Mouse (Mus musculus) midbrain, embryonic 16.5 days (tissue): Measurements from ENCODE around the gene Map3k21. TPM values are rescaled to one million over a fixed set of nuclear protein-coding genes. Genes with fewer than 3 reads are reported as not detected.

Source experiments
- ATAC-seq: fragments of 200-750 bp; cut with Nextera tagmentation; 2 replicates; pipeline ENCODE4 v1.8.0; 2017; ENCODE audit warnings: moderate TSS enrichment
- H3K27ac ChIP-seq: fragments of 300-500 bp; sonication (generic); 2 replicates; pipeline ENCODE4 v1.5.1; 2014; ENCODE audit warnings: mild to moderate bottlenecking, low read length, mixed read lengths
- H3K27me3 ChIP-seq: fragments of 300-500 bp; sonication (generic); 2 replicates; pipeline ENCODE4 v1.6.1; 2014; ENCODE audit warnings: low read depth, low read length, mixed read lengths; ENCODE audit not compliant: control insufficient read depth, insufficient read depth
- H3K36me3 ChIP-seq: fragments of 300-500 bp; sonication (generic); 2 replicates; pipeline ENCODE4 v1.6.1; 2014; ENCODE audit warnings: mild to moderate bottlenecking, low read length, moderate library complexity, mixed read lengths; ENCODE audit not compliant: control insufficient read depth, insufficient read depth
- H3K4me1 ChIP-seq: fragments of 300-500 bp; sonication (generic); 2 replicates; pipeline ENCODE4 v1.6.1; 2014; ENCODE audit warnings: mild to moderate bottlenecking, low read length, mixed read lengths; ENCODE audit not compliant: control insufficient read depth, insufficient read depth
- H3K4me2 ChIP-seq: fragments of 300-500 bp; sonication (generic); 2 replicates; pipeline ENCODE4 v1.6.1; 2014; ENCODE audit warnings: mild to moderate bottlenecking, low read length, mixed read lengths
- H3K4me3 ChIP-seq: fragments of 300-500 bp; sonication (generic); 2 replicates; pipeline ENCODE4 v1.5.1; 2014; ENCODE audit warnings: low read depth, mild to moderate bottlenecking, low read length, moderate library complexity, mixed read lengths
- H3K9ac ChIP-seq: fragments of 300-500 bp; sonication (generic); 2 replicates; pipeline ENCODE4 v1.6.1; 2014; ENCODE audit warnings: low read depth, low read length, mixed read lengths
- H3K9me3 ChIP-seq: fragments of 300-500 bp; sonication (generic); replicated peaks from 2 replicates; pipeline ENCODE4 v1.6.1; 2014; ENCODE audit warnings: mild to moderate bottlenecking, low read length, mixed read lengths; ENCODE audit not compliant: control insufficient read depth, poor library complexity, severe bottlenecking
- WGBS: fragments of 180-500 bp; shearing (Covaris S2); extraction: QIAGEN DNeasy Blood & Tissue Kit; methylation state at CpG from one replicate; pipeline ENCODE4 v1.1.7; 2014; 5-methylcytosine and 5-hydroxymethylcytosine counted together
- polyA plus RNA-seq: library from polyadenylated mRNA; unstranded; fragments of >200 nt; fragmentation: Nextera tagmentation; extraction: Ambion mirVana; gene quantifications from 2 replicates; pipeline ENCODE4 v1.2.1, GENCODE M21; 2015

The Map3k21 gene
- polyA plus RNA-seq, 1 experiment from 2014 or later = 0.99 TPM

DNA sequence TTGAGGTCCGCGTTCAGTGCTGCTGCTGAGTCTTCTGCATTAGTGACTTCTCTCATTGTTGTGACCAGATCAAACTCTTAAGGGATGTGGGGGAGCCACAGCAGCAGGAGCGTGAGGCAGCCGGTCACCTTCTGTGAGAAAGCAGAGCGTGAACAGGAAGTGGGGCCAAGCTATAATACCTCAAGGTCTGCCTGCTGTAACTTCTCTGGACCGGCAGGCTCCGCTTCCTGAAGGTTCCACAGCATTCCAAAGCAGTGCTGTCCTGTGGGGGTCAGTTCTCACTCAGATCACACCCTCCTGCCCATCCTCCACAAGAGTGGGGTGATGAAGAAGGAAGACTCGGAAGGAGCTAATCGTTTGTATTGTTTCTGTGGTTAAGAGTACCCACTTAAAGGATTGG is 10.5 kb downstream of the Map3k21 start:
- no peaks in the 10 kb centered on the region for H3K9me3 ChIP-seq
- H3K36me3 ChIP-seq = no peaks in the 10 kb centered on the region
- no peak overlapping the region for H3K4me3 ChIP-seq
- no peak overlapping the region for H3K27ac ChIP-seq
- no peak for ATAC-seq
- H3K4me2 ChIP-seq = no peak overlapping the region
- WGBS = 81% methylated on average over 9 of the region's 9 CpGs
- H3K9ac ChIP-seq = no peak overlapping the region
- H3K4me1 ChIP-seq = no peaks in the 10 kb centered on the region
- no peaks in the 10 kb centered on the region for H3K27me3 ChIP-seq

GRCm38 (mm10) chr8:125922333-125922732 is 12.1 kb downstream of the Map3k21 start:
- H3K9me3 ChIP-seq = no peaks in the 10 kb centered on the region
- H3K4me3 ChIP-seq = no peak overlapping the region
- H3K27ac ChIP-seq = no peak overlapping the region
- H3K4me2 ChIP-seq = no peak overlapping the region
- H3K27me3 ChIP-seq = no peaks in the 10 kb centered on the region
- no peaks in the 10 kb centered on the region for H3K36me3 ChIP-seq
- WGBS = 76% methylated on average over 3 of the region's 3 CpGs
- ATAC-seq = no peak
- no peaks in the 10 kb centered on the region for H3K4me1 ChIP-seq
- H3K9ac ChIP-seq = no peak overlapping the region

- H3K4me2 ChIP-seq = no peak overlapping the region
- no peak for ATAC-seq
- no peaks in the 10 kb centered on the region for H3K4me1 ChIP-seq
- H3K9me3 ChIP-seq = no peaks in the 10 kb centered on the region
- H3K27me3 ChIP-seq = no peaks in the 10 kb centered on the region
- H3K27ac ChIP-seq = no peak overlapping the region
- no peak overlapping the region for H3K4me3 ChIP-seq
- no peak overlapping the region for H3K9ac ChIP-seq
- 82% methylated on average over 4 of the region's 4 CpGs for WGBS
- H3K36me3 ChIP-seq = no peaks in the 10 kb centered on the region
Observed at GRCm38 (mm10) chr8:125926636-125927035, 16.4 kb downstream of the Map3k21 start.

DNA sequence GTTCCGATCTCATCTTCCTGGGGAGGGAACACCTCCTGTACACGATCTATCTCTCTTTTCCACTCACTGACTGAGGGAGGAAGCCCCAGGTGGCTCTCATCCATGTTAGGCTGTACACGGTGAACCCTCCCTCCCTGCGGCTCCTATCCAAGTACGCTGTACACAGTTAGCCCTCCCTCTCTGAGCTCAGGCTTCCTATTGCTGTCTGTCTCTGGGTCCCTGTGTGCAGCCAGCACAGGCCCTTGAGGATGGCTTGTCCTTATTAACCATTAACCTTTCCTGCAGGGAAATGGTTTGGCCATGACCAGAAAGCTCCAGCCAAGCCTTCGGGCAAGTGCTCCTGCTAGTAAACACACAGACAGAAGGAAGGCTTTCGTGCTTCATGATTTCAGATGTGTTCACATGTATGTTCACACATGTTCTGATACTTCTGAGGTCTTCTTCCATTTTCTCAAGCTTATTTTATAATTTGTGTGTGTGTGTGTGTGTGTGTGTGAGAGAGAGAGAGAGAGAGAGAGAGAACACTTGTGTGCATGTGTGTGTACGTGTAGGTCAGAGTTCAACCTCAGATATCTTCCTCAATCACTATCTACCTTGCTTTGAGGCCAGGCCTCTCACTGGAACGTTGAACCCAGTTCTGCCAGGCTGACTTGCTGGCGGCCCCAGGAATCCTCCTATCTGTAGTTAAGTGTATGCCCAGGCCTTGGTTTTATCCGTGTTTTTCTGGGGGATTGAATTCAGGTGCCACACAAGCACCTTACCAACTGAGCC is 20.2 kb downstream of the Map3k21 start:
- Histone ChIP-seq H3K36me3 (no peaks in the 10 kb centered on the region), H3K27ac (no peak overlapping the region), H3K4me2 (no peak overlapping the region), H3K4me3 (no peak overlapping the region), H3K9ac (no peak overlapping the region), H3K4me1 (no peaks in the 10 kb centered on the region), H3K27me3 (no peaks in the 10 kb centered on the region), H3K9me3 (no peaks in the 10 kb centered on the region)
- WGBS = 93% methylated on average over 11 of the region's 11 CpGs
- no peak for ATAC-seq

DNA sequence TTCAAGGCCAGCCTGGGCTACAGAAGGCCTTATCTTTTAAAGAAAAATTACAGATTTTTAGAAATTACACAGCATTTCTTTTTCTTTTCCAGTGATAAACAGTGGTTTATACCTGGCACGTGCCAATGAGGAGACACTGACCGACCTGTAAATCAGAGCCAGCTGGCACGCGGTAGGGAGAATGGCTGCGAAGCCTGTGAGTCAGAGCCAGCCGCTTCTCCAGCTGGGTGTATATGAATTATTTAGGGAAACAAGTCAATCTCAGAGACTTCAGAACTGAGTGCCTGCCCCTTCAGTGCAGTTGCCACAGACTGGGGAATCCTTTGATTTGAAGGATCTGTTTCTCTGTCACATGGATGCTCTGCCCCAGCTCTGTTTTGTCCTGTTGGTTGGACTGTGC is 21.6 kb downstream of the Map3k21 start:
- no peak overlapping the region for H3K4me2 ChIP-seq
- no peak overlapping the region for H3K27ac ChIP-seq
- H3K4me3 ChIP-seq = no peak overlapping the region
- H3K9me3 ChIP-seq = no peaks in the 10 kb centered on the region
- no peak for ATAC-seq
- H3K36me3 ChIP-seq = no peaks in the 10 kb centered on the region
- H3K9ac ChIP-seq = no peak overlapping the region
- H3K27me3 ChIP-seq = no peaks in the 10 kb centered on the region
- WGBS = 96% methylated on average over 6 of the region's 6 CpGs
- no peaks in the 10 kb centered on the region for H3K4me1 ChIP-seq

- Histone ChIP-seq H3K4me2 (no peak overlapping the region), H3K4me1 (no peaks in the 10 kb centered on the region), H3K9me3 (no peaks in the 10 kb centered on the region), H3K36me3 (no peaks in the 10 kb centered on the region), H3K27me3 (no peaks in the 10 kb centered on the region; the same call in 1 of the 2 replicates), H3K27ac (no peak overlapping the region), H3K9ac (no peak overlapping the region), H3K4me3 (no peak overlapping the region)
- ATAC-seq = no peak
- WGBS = 54% methylated on average over 9 of the region's 9 CpGs
Observed at GRCm38 (mm10) chr8:125935649-125936048, 25.4 kb downstream of the Map3k21 start.

- Histone ChIP-seq H3K27ac (no peak overlapping the region), H3K9ac (no peak overlapping the region), H3K4me3 (no peak overlapping the region), H3K36me3 (no peaks in the 10 kb centered on the region), H3K4me1 (no peaks in the 10 kb centered on the region), H3K27me3 (no peaks in the 10 kb centered on the region), H3K9me3 (no peaks in the 10 kb centered on the region), H3K4me2 (no peak overlapping the region)
- WGBS = 90% methylated on average over 4 of the region's 4 CpGs
- no peak for ATAC-seq
Observed at GRCm38 (mm10) chr8:125944511-125944910, 34.3 kb downstream of the Map3k21 start.

DNA sequence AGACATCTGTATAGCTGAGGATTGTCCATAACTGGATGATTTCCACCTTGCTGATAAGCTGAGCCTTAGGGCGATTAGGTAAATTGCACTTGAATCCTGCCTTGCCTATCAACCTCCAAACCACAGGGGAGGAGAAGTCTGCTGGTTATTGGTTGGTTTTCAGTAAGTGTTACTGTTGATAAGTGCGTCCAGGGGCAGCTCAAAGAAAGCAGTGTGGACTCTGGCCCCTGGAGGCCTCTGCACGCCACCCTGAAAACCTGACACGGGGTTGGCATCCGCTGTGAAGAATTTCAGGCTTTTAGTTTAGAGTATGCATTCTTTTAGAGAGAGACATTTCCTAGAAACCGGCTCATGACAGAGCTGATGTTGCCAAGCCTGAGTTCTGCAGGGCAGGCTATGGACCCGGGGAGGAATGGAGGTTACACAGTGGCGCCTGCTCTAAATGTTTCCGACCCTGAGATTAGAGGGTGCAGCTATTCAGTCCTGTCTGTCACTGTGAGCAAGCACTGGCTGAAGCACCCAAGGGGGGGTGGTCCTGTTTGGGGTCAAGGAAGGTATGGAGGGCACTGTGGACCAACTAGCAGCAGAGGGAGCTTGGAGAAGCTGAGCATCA is 38.6 kb downstream of the Map3k21 start:
- WGBS = 84% methylated on average over 9 of the region's 9 CpGs

More for the DNA sequence above, 38.6 kb downstream of the Map3k21 start:
- H3K9me3 ChIP-seq = no peaks in the 10 kb centered on the region
- ATAC-seq = no peak
- H3K27ac ChIP-seq = no peak overlapping the region
- H3K4me2 ChIP-seq = no peak overlapping the region
- no peaks in the 10 kb centered on the region for H3K36me3 ChIP-seq
- H3K4me1 ChIP-seq = no peaks in the 10 kb centered on the region
- no peak overlapping the region for H3K9ac ChIP-seq
- no peaks in the 10 kb centered on the region for H3K27me3 ChIP-seq
- H3K4me3 ChIP-seq = no peak overlapping the region
